In the genomic region with DNA sequence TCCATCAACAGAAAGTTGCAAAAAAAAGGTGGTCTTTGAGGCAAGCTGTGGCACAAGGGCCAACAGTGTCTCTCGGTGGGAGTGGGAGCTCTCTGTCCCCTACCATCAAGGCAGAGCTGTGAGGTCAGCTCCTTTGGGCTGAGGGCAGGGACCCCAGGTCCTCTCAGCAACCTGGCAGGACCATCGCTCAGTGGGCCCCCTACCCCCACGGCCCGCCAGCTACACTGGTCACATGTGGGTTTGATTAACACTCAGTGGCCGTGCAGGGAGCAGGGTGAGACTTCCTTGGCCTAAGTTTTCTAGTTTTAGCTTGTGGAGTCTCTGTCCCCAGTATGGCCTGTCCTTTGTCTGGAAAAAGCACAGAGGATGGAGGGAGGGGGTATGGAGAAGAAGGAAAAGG, we compare ENCODE assay signal across 10 mouse cellular contexts. TPM values are rescaled to one million over a fixed set of nuclear protein-coding genes. Genes with fewer than 3 reads are reported as not detected.
DNase-seq lines count a peak whose midpoint lies in the region; ATAC-seq lines count a peak whose summit lies in the region.
"Had no signal": no experiment of that assay in that cellular context is flagged by ENCODE, and none has a peak within 500 bp of the region (broad histone marks: within the 10 kb centered on the region; RNA-seq: fewer than 3 reads in every experiment).

No protein-coding gene starts in this region.

- peak overlapping the region; percentile 78 for H3K4me3 ChIP-seq in kidney, embryonic 15.5 days (replicated peaks)
- peak overlapping the region; percentile 75 for H3K4me3 ChIP-seq in embryonic facial prominence, embryonic 15.5 days (replicated peaks)
- peak overlapping the region; percentile 90 for H3K4me3 ChIP-seq in hindbrain, embryonic 14.5 days (replicated peaks; ENCODE audit: low read length)
- peak overlapping the region; percentile 75 for H3K4me3 ChIP-seq in midbrain, embryonic 14.5 days (replicated peaks; ENCODE audit: low read depth, low read length)

- no peaks in the 10 kb centered on the region for H3K36me3 ChIP-seq in kidney, embryonic 15.5 days
- peaks cover 11% of the 10 kb centered on the region for H3K36me3 ChIP-seq in embryonic facial prominence, embryonic 15.5 days
- 0 out of 2 replicates have a peak, but pooled peaks cover 4% of the 10 kb centered on the region for H3K36me3 ChIP-seq in hindbrain, embryonic 14.5 days (replicated peaks; ENCODE audit: control insufficient read depth, insufficient read depth)
- peaks cover 13% of the 10 kb centered on the region for H3K36me3 ChIP-seq in midbrain, embryonic 14.5 days (ENCODE audit: control insufficient read depth, insufficient read depth, low read length)

- H3K4me1 ChIP-seq in kidney, embryonic 15.5 days: peaks cover 25% of the 10 kb centered on the region
- peaks cover 21% of the 10 kb centered on the region for H3K4me1 ChIP-seq in embryonic facial prominence, embryonic 15.5 days
- H3K4me1 ChIP-seq in hindbrain, embryonic 14.5 days (replicated peaks; ENCODE audit: control insufficient read depth, insufficient read depth, low read length): peaks cover 22% of the 10 kb centered on the region
- H3K4me1 ChIP-seq in midbrain, embryonic 14.5 days (ENCODE audit: control insufficient read depth, insufficient read depth, low read length): peaks cover 30% of the 10 kb centered on the region

- H3K27me3 ChIP-seq in kidney, embryonic 15.5 days: no peaks in the 10 kb centered on the region
- no peaks in the 10 kb centered on the region for H3K27me3 ChIP-seq in embryonic facial prominence, embryonic 15.5 days
- no peaks in the 10 kb centered on the region for H3K27me3 ChIP-seq in hindbrain, embryonic 14.5 days (ENCODE audit: control insufficient read depth, insufficient read depth, low read length)
- H3K27me3 ChIP-seq in midbrain, embryonic 14.5 days (ENCODE audit: control insufficient read depth, insufficient read depth, low read length): no peaks in the 10 kb centered on the region

- no peak for ATAC-seq in kidney, embryonic 15.5 days (replicated peaks; ENCODE audit: low FRiP score)
- no peak for ATAC-seq in embryonic facial prominence, embryonic 15.5 days (ENCODE audit: insufficient number of reproducible peaks, low FRiP score, low TSS enrichment, low read depth)
- no peak for ATAC-seq in hindbrain, embryonic 14.5 days (ENCODE audit: low FRiP score)
- ATAC-seq in midbrain, embryonic 14.5 days (ENCODE audit: low FRiP score, low TSS enrichment): no peak

- no peak overlapping the region for H3K27ac ChIP-seq in kidney, embryonic 15.5 days
- no peak overlapping the region for H3K27ac ChIP-seq in embryonic facial prominence, embryonic 15.5 days (replicated peaks)
- H3K27ac ChIP-seq in hindbrain, embryonic 14.5 days: no peak overlapping the region; the same call in 1 of the 2 replicates
- peak overlapping the region; percentile 88 for H3K27ac ChIP-seq in midbrain, embryonic 14.5 days (replicated peaks; ENCODE audit: low read depth, low read length)

- H3K9me3 ChIP-seq in kidney, embryonic 15.5 days (replicated peaks): no peaks in the 10 kb centered on the region
- H3K9me3 ChIP-seq in embryonic facial prominence, embryonic 15.5 days (replicated peaks): no peaks in the 10 kb centered on the region
- no peaks in the 10 kb centered on the region for H3K9me3 ChIP-seq in hindbrain, embryonic 14.5 days (ENCODE audit: control insufficient read depth, low read length)
- no peaks in the 10 kb centered on the region for H3K9me3 ChIP-seq in midbrain, embryonic 14.5 days (ENCODE audit: control insufficient read depth, low read length)

- H3K4me2 ChIP-seq in kidney, embryonic 15.5 days: peak overlapping the region; percentile 78
- peak overlapping the region; percentile 55 for H3K4me2 ChIP-seq in embryonic facial prominence, embryonic 15.5 days (replicated peaks)
- H3K4me2 ChIP-seq in hindbrain, embryonic 14.5 days (replicated peaks): peak overlapping the region; percentile 80
- H3K4me2 ChIP-seq in midbrain, embryonic 14.5 days (ENCODE audit: low read length): peak overlapping the region; percentile 68

- 45% methylated on average over 5 of the region's 5 CpGs for WGBS in kidney, embryonic 15.5 days
- 16% methylated on average over 5 of the region's 5 CpGs for WGBS in embryonic facial prominence, embryonic 15.5 days
- 36% methylated on average over 5 of the region's 5 CpGs for WGBS in hindbrain, embryonic 14.5 days
- WGBS in midbrain, embryonic 14.5 days: 11% methylated on average over 5 of the region's 5 CpGs

- no peak for DNase-seq in kidney, adult 11 months
- no peak for DNase-seq in hindbrain, embryonic 14.5 days (ENCODE audit: low spot score)
- no peak for DNase-seq in midbrain, embryonic 14.5 days
- DNase-seq in gastrocnemius, postnatal 10 days: no peak
- DNase-seq in adrenal gland, postnatal 36 days: no peak
- DNase-seq in gastrocnemius, postnatal 4 days (ENCODE audit: low spot score in 2 of 2): no peak
- DNase-seq: heart, postnatal 10 days; thymus, postnatal 36 days had no signal

- H3K9ac ChIP-seq in kidney, embryonic 15.5 days: 0 out of 2 replicates have a peak overlapping the region, but pooled peaks have one; percentile 81
- H3K9ac ChIP-seq in embryonic facial prominence, embryonic 15.5 days: peak overlapping the region; percentile 12; the same call in 1 of the 2 replicates
- peak overlapping the region; percentile 97 for H3K9ac ChIP-seq in hindbrain, embryonic 14.5 days
- peak overlapping the region; percentile 98 for H3K9ac ChIP-seq in midbrain, embryonic 14.5 days (replicated peaks; ENCODE audit: low read length)

RNA-seq across cellular contexts. Expression of a gene that starts 1.5 kb away (rescaled TPM):
- polyA plus RNA-seq in kidney, embryonic 15.5 days (2015; fragmentation: Nextera tagmentation; extraction: Ambion mirVana): 15.4 and 17.0 TPM in 2 replicates
- 30.9 and 31.8 TPM in 2 replicates for polyA plus RNA-seq in embryonic facial prominence, embryonic 15.5 days (2015; fragmentation: Nextera tagmentation; extraction: Ambion mirVana)
- 25.9 and 26.2 TPM in 2 replicates for polyA plus RNA-seq in hindbrain, embryonic 14.5 days (2014; fragmentation: Nextera tagmentation; extraction: Ambion mirVana)
- 41.9 and 50.1 TPM in 2 replicates for polyA plus RNA-seq in midbrain, embryonic 14.5 days (2014; fragmentation: Nextera tagmentation; extraction: Ambion mirVana)
- 1 to 10 TPM; 1.1 to 1.9 TPM for total RNA-seq in gastrocnemius, postnatal 10 days (2021)
- 1 to 10 TPM; 2.4 to 3.2 TPM for total RNA-seq in adrenal gland, postnatal 36 days (2021)
- 1 to 10 TPM; 3.5 to 3.7 TPM for total RNA-seq in gastrocnemius, postnatal 4 days (2021)

RNA-seq across cellular contexts. Expression of a gene that starts 8.1 kb away (rescaled TPM):
- 11.2 and 13.2 TPM in 2 replicates for polyA plus RNA-seq in kidney, embryonic 15.5 days (2015; fragmentation: Nextera tagmentation; extraction: Ambion mirVana)
- 12.0 and 13.6 TPM in 2 replicates for polyA plus RNA-seq in embryonic facial prominence, embryonic 15.5 days (2015; fragmentation: Nextera tagmentation; extraction: Ambion mirVana)
- 7.0 and 7.7 TPM in 2 replicates for polyA plus RNA-seq in hindbrain, embryonic 14.5 days (2014; fragmentation: Nextera tagmentation; extraction: Ambion mirVana)
- 5.7 and 9.9 TPM in 2 replicates for polyA plus RNA-seq in midbrain, embryonic 14.5 days (2014; fragmentation: Nextera tagmentation; extraction: Ambion mirVana)
- total RNA-seq in gastrocnemius, postnatal 10 days (2021): 1 to 10 TPM; 3.9 to 5.5 TPM
- 10 to 100 TPM; 16.8 to 19.1 TPM for total RNA-seq in adrenal gland, postnatal 36 days (2021)
- 1 to 10 TPM; 3.4 to 3.8 TPM for total RNA-seq in gastrocnemius, postnatal 4 days (2021)

RNA-seq across cellular contexts. Expression of a gene that starts 15.0 kb away (rescaled TPM):
- polyA plus RNA-seq in kidney, embryonic 15.5 days (2015; fragmentation: Nextera tagmentation; extraction: Ambion mirVana): 95.1 and 111 TPM in 2 replicates
- polyA plus RNA-seq in embryonic facial prominence, embryonic 15.5 days (2015; fragmentation: Nextera tagmentation; extraction: Ambion mirVana): 102 and 116 TPM in 2 replicates
- polyA plus RNA-seq in hindbrain, embryonic 14.5 days (2014; fragmentation: Nextera tagmentation; extraction: Ambion mirVana): 203 and 252 TPM in 2 replicates
- 295 and 421 TPM in 2 replicates for polyA plus RNA-seq in midbrain, embryonic 14.5 days (2014; fragmentation: Nextera tagmentation; extraction: Ambion mirVana)
- total RNA-seq in gastrocnemius, postnatal 10 days (2021): 10 to 100 TPM; 84.3 to 88.4 TPM
- 100 to 1,000 TPM in 1 of 2 experiments, 10 to 100 TPM in 1; 35.0 to 104 TPM for total RNA-seq in adrenal gland, postnatal 36 days (2021)
- total RNA-seq in gastrocnemius, postnatal 4 days (2021): 100 to 1,000 TPM; 107 to 153 TPM

RNA-seq across cellular contexts. Expression of a gene that starts 32.8 kb away (rescaled TPM):
- polyA plus RNA-seq in kidney, embryonic 15.5 days (2015; fragmentation: Nextera tagmentation; extraction: Ambion mirVana): 18.8 and 19.5 TPM in 2 replicates
- 18.3 and 20.4 TPM in 2 replicates for polyA plus RNA-seq in embryonic facial prominence, embryonic 15.5 days (2015; fragmentation: Nextera tagmentation; extraction: Ambion mirVana)
- polyA plus RNA-seq in hindbrain, embryonic 14.5 days (2014; fragmentation: Nextera tagmentation; extraction: Ambion mirVana): 44.1 and 54.4 TPM in 2 replicates
- 62.6 and 65.6 TPM in 2 replicates for polyA plus RNA-seq in midbrain, embryonic 14.5 days (2014; fragmentation: Nextera tagmentation; extraction: Ambion mirVana)
- 10 to 100 TPM; 34.3 to 62.7 TPM for total RNA-seq in gastrocnemius, postnatal 10 days (2021)
- 100 to 1,000 TPM; 104 to 188 TPM for total RNA-seq in adrenal gland, postnatal 36 days (2021)
- total RNA-seq in gastrocnemius, postnatal 4 days (2021): 10 to 100 TPM; 67.7 to 74.0 TPM

RNA-seq across cellular contexts. Expression of a gene that starts 40.2 kb away (rescaled TPM):
- 5.7 and 6.1 TPM in 2 replicates for polyA plus RNA-seq in kidney, embryonic 15.5 days (2015; fragmentation: Nextera tagmentation; extraction: Ambion mirVana)
- 9.3 and 10.9 TPM in 2 replicates for polyA plus RNA-seq in embryonic facial prominence, embryonic 15.5 days (2015; fragmentation: Nextera tagmentation; extraction: Ambion mirVana)
- polyA plus RNA-seq in hindbrain, embryonic 14.5 days (2014; fragmentation: Nextera tagmentation; extraction: Ambion mirVana): 93.4 and 96.4 TPM in 2 replicates
- polyA plus RNA-seq in midbrain, embryonic 14.5 days (2014; fragmentation: Nextera tagmentation; extraction: Ambion mirVana): 78.9 and 101 TPM in 2 replicates
- 1 to 10 TPM; 2.3 to 3.2 TPM for total RNA-seq in gastrocnemius, postnatal 10 days (2021)
- total RNA-seq in adrenal gland, postnatal 36 days (2021): 100 to 1,000 TPM in 1 of 2 experiments, 10 to 100 TPM in 1; 57.5 to 205 TPM
- total RNA-seq in gastrocnemius, postnatal 4 days (2021): 1 to 10 TPM; 2.2 to 2.7 TPM

Comparison
In these comparisons a context has a peak if more than half of its experiments do, and no peak if none do; other contexts are left out.
1. H3K9ac ChIP-seq: peak in every context shown above with its lines; median percentile 98 in midbrain, embryonic 14.5 days; 97 in hindbrain, embryonic 14.5 days; 81 in kidney, embryonic 15.5 days; 12 in embryonic facial prominence, embryonic 15.5 days.